Mouse (Mus musculus) lung, adult 2 months (tissue): ENCODE measurements around the gene Rab11a. TPM values are rescaled to one million over a fixed set of nuclear protein-coding genes. Genes with fewer than 3 reads are reported as not detected.

Experiments used
- DNase-seq: peaks from one replicate; pipeline ENCODE4 v3.0.0; 2022
- H3K4me1 ChIP-seq: fragments of 200-500 bp; 2 replicates; pipeline ENCODE4 v1.6.1; 2011; ENCODE audit warnings: low read length; ENCODE audit not compliant: control insufficient read depth, insufficient read depth
- H3K4me3 ChIP-seq: fragments of 200-500 bp; replicated peaks from 2 replicates; pipeline ENCODE3; 2011; ENCODE audit warnings: low read depth, mild to moderate bottlenecking, control low read depth, low read length; ENCODE audit errors: extremely low read depth
- CTCF ChIP-seq: fragments of 200-500 bp; IDR thresholded peaks from 2 replicates; pipeline ENCODE4 v1.5.1; 2011; ENCODE audit warnings: mild to moderate bottlenecking, low read length, control low read depth; ENCODE audit not compliant: insufficient read depth
- POLR2A ChIP-seq: fragments of 200-500 bp; IDR thresholded peaks from 2 replicates; pipeline ENCODE4 v1.6.1; 2011; ENCODE audit warnings: low read depth, mild to moderate bottlenecking, control low read depth, low read length, borderline replicate concordance; ENCODE audit errors: extremely low read depth
- WGBS: fragments of 180-500 bp; shearing (Covaris S2); methylation state at CpG from one replicate; pipeline ENCODE4 v1.1.7; 2018; 5-methylcytosine and 5-hydroxymethylcytosine counted together
- polyA plus RNA-seq: library from polyadenylated mRNA; depleted of rRNA; stranded (reverse); fragments of >200 nt; gene quantifications from 2 replicates; pipeline ENCODE4 v1.2.3, GENCODE M21; 2012; rRNA removed

The Rab11a gene
- polyA plus RNA-seq = 74.4 and 109 TPM in 2 replicates

- Histone ChIP-seq H3K4me3 (peak within 1 kb of the TSS; percentile 100), H3K4me1 (peaks cover 5% of the 10 kb centered on the region)
- TF ChIP-seq POLR2A (peak; percentile 74; the same call in 1 of the 2 replicates), CTCF (no peak)
- peak; percentile 98 for DNase-seq
- WGBS = under 1% methylated on average over 60 of the region's 61 CpGs
These were observed at the start of gene Rab11a for GRCm38 (mm10) chr9:64737406-64738201. Gene Rab11a (minus strand): TSS chr9:64737758.

- no peak for DNase-seq
- Histone ChIP-seq H3K4me3 (no peak overlapping the region), H3K4me1 (peaks cover 6% of the 10 kb centered on the region; the same call in 1 of the 2 replicates)
- TF ChIP-seq CTCF (no peak), POLR2A (no peak)
- 87% methylated on average over 9 of the region's 9 CpGs for WGBS
These were observed 48.8 kb upstream of the Rab11a start for GRCm38 (mm10) chr9:64786216-64786905.

GRCm38 (mm10) chr9:64784841-64785240 lies 47.3 kb upstream of the Rab11a start:
- H3K4me3 ChIP-seq = no peak overlapping the region
- peak; percentile 72 for DNase-seq
- WGBS = 31% methylated on average over 4 of the region's 4 CpGs
- peaks cover 2% of the 10 kb centered on the region; the same call in 1 of the 2 replicates for H3K4me1 ChIP-seq
- no peak for TF ChIP-seq POLR2A
- peak; percentile 99 for TF ChIP-seq CTCF

- 87% methylated on average over 7 of the region's 7 CpGs for WGBS
These were observed 46.0 kb upstream of the Rab11a start for GRCm38 (mm10) chr9:64783511-64783910.

GRCm38 (mm10) chr9:64779628-64780027 lies 42.1 kb upstream of the Rab11a start:
- no peak for DNase-seq
- TF ChIP-seq CTCF (no peak), POLR2A (no peak)
- no peak overlapping the region for H3K4me3 ChIP-seq
- 38% methylated on average over 7 of the region's 7 CpGs for WGBS
- H3K4me1 ChIP-seq = no peaks in the 10 kb centered on the region

More at GRCm38 (mm10) chr9:64783511-64783910, 46.0 kb upstream of the Rab11a start:
- DNase-seq = no peak
- Histone ChIP-seq H3K4me3 (no peak overlapping the region), H3K4me1 (no peaks in the 10 kb centered on the region)
- no peak for TF ChIP-seq CTCF
- no peak for TF ChIP-seq POLR2A

GRCm38 (mm10) chr9:64778151-64778550 lies 40.6 kb upstream of the Rab11a start:
- TF ChIP-seq CTCF (no peak), POLR2A (no peak)

GRCm38 (mm10) chr9:64777441-64777987 lies 40.0 kb upstream of the Rab11a start:
- no peak for DNase-seq
- TF ChIP-seq CTCF (no peak), POLR2A (no peak)
- no peaks in the 10 kb centered on the region for H3K4me1 ChIP-seq
- WGBS = 68% methylated on average over 4 of the region's 4 CpGs
- H3K4me3 ChIP-seq = no peak overlapping the region

More at GRCm38 (mm10) chr9:64778151-64778550, 40.6 kb upstream of the Rab11a start:
- no peak overlapping the region for H3K4me3 ChIP-seq
- WGBS = 93% methylated on average over 1 of the region's 1 CpGs
- no peak for DNase-seq
- no peaks in the 10 kb centered on the region for H3K4me1 ChIP-seq

- no peaks in the 10 kb centered on the region for H3K4me1 ChIP-seq
- no peak overlapping the region for H3K4me3 ChIP-seq
- no peak for DNase-seq
- TF ChIP-seq CTCF (no peak), POLR2A (no peak)
- WGBS = 52% methylated on average over 4 of the region's 4 CpGs
These were observed 37.9 kb upstream of the Rab11a start for GRCm38 (mm10) chr9:64775491-64775890.

- no peak for DNase-seq
- TF ChIP-seq CTCF (no peak), POLR2A (no peak)
- Histone ChIP-seq H3K4me3 (no peak overlapping the region), H3K4me1 (no peaks in the 10 kb centered on the region)
- WGBS = 67% methylated on average over 2 of the region's 2 CpGs
These were observed 37.3 kb upstream of the Rab11a start for GRCm38 (mm10) chr9:64774883-64775282.
